Mouse (Mus musculus) cerebellum, adult 8-10 months (tissue): ENCODE measurements around the gene Spata45.
"Not testable (repeated sequence)": the region's sequence is repeated elsewhere in the genome, so short reads cannot be mapped to it uniquely, and the experiment has no call there.

ENCODE experiments used
- DNase-seq: peaks from one replicate; pipeline ENCODE4 v3.0.0; 2022

Spata45 gene

GRCm38 (mm10) chr1:191036554-191037334 is at the start of gene Spata45:
Gene Spata45 (plus strand): TSS chr1:191036639.
- DNase-seq = no peak

DNA sequence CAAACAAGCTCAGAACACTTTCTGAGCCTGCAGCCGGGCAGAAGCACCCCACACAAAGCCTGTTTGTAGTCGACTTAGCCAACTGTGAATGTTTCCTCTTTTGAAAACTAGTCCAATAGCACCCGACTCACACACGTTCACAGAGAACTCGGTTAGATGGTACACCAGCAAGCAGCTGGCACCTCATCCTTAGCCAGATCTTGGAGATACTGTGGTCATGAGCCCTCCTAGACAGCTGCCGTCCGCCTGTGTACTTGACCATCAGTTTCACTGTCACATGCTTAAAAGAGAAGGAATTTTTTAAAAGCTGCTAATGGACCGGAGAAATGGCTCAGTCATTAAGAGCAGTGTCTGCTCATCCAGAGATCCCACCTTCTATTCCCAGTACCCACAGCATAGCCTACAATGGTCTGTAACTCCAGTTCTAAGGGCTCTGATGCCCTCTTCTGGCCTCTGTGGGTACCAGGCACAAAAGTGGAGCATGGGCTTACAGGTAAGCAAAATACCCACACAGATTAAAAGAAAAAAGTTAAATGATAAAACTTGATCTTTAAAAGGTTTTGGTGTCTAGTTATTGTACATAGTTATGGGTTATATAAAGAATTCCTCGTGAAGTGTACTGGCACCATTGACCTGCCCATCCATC is 46.9 kb upstream of the Spata45 start:
- DNase-seq = no peak

DNA sequence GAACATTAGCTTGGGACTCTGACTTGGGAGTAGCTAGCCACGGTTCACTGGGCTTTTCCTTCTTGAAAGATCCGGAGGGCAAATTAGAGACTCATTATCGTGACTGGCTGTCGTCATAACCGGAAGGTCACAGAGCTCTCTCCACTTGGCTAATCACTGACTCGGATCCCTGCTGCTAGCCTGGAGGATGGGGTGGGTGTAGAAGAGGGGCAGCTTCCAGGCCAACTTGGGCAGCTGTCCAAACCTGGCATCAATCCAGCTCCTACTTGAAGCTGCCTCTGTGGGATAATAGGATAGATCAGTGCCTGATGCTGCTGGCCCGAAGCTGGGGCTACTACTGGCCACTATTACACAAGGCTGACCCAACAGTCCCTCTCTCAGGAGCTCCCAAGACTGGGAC is 40.9 kb upstream of the Spata45 start:
- no peak for DNase-seq

DNA sequence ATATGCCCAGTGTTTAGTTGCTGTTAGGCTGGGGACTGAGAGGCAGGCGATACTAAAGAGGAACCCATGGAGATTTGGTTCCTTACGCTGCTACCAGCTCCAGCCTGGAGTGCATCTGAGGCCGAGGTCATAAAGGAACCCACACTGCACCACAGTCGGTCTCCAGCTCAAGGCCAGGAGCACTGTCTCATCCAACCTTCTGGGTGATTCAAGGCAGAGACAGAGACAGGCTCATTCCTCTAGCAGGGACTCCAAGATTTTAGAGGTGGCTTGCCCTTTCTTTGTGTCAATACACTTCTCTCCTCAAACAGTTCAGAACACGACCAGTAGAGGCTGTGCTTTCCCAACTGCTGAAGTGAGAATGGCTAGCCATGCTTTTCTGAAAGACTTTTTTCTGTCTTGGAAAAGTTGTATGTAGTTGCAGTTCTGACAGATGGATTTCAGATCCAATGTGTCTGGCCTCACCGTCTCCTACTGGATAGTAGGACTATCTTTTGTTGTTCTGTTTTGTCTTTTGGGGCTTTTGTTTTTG is 40.0 kb upstream of the Spata45 start:
- DNase-seq = no peak

DNA sequence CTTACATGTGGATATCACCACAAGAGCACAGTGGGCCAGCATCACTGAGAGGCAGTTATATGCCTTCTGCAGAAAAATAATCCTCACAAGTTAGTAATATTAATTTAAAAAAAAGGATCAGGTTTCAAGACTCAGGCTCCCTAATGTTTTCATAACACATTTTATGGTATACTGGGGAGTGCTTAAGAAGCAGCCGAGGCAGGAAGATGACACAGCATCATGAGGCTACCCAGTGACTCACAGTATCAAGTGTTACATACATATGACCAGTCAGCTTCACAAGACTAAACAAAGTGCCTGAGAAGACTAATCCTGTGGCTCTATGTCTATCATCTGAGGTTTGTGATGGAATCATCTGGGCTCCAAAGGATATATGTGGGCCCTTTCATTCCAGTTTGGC is 38.4 kb upstream of the Spata45 start:
- no peak for DNase-seq

DNA sequence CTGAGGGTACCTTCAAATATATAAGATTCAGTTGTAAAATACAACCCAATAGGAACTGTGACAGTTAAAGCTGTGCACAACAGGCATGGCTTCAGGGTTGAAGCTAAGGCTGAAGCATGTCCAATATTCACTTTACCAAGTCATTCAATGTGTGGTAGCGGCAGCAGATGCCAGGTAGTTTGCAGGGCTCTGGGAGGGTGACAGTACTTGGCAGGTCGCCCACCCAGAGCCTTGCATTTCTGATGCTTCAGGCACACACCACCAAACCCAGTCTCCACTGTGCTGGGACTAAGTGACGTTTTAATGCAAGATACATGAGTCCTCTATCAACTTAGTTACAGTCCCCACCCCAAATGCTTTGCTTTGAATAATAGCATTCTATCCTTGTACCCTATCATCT is 35.8 kb upstream of the Spata45 start:
- DNase-seq = no peak

DNA sequence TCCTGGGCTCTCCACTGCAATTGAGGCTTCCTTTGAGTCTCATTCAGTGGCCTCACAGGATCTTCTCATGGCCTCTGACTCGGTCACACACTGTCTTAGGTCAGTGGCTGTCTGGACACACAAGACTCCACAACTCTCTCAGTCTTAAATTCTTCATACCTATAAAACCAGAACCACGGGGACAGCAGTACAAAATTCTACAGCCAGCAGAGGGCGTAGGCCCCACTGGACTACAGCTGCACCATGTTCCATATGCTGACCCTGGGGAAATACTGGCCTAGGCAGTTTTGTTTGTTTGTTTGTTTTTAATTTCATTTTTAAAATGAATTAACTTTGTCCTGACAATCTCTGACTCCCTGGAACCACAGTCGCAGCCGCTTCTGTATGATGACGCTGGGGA is 34.2 kb upstream of the Spata45 start:
- DNase-seq = no peak

GRCm38 (mm10) chr1:191008707-191009106 is 27.7 kb upstream of the Spata45 start:
- no peak for DNase-seq

GRCm38 (mm10) chr1:191014271-191014670 is 22.2 kb upstream of the Spata45 start:
- DNase-seq = no peak

- DNase-seq = no peak
Observed at GRCm38 (mm10) chr1:191019803-191020202, 16.6 kb upstream of the Spata45 start.

GRCm38 (mm10) chr1:191020217-191020924 is 16.1 kb upstream of the Spata45 start:
- no peak for DNase-seq

DNA sequence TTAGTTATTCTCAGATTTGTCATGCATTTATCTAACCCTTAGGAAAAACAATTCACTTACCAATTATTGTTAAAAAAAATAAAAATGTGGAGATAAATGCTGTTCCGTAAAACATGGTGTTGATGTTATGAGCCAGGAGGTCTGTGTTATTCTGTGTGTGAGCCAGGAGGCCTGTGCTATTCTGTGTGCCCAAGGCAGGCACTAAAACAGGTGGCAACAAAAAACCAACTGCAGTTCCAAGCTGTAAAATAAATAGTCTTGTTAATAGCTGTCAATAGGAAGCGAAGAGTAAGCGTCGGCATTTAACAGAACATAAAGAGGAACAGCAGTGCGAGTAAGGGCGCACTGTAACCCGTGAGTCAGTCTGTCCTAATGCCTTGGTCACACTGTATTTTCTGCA is 15.4 kb upstream of the Spata45 start:
- DNase-seq = no peak

GRCm38 (mm10) chr1:191023140-191023539 is 13.3 kb upstream of the Spata45 start:
- no peak for DNase-seq

GRCm38 (mm10) chr1:191023806-191024205 is 12.6 kb upstream of the Spata45 start:
- not testable (repeated sequence) for DNase-seq

- peak; percentile 46 for DNase-seq
Observed at GRCm38 (mm10) chr1:191025016-191026012, 11.1 kb upstream of the Spata45 start.

GRCm38 (mm10) chr1:191026021-191026713 is 10.3 kb upstream of the Spata45 start, which contains the start of gene Flvcr1:
Gene Flvcr1 (minus strand): TSS chr1:191026158.
- peak; percentile 98 for DNase-seq

- DNase-seq = no peak
Observed at GRCm38 (mm10) chr1:191030182-191030581, 6.3 kb upstream of the Spata45 start.

DNA sequence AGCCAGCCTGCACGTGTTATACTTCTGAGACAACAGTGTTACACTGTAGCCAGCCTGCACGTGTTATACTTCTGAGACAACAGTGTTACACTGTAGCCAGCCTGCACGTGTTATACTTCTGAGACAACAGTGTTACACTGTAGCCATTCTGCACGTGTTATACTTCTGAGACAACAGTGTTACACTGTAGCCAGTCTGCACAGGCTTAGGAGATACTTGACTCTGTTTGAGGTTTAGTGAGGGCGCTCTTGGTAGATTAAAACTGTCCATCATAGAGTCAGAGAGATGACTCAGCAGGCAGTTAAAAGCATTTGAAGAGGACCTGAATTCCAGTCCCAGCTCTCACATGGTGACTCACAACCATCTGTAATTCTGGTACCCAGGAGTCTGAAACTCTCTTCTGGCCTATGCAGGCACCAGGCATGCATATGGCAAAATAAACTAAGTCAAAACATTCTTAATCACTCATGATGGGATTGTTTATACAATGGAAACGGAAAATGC is 5.5 kb upstream of the Spata45 start:
- DNase-seq = not testable (repeated sequence)

GRCm38 (mm10) chr1:191035649-191036048 is 790 bp upstream of the Spata45 start:
- DNase-seq = no peak

- no peak for DNase-seq
Observed at GRCm38 (mm10) chr1:191037999-191038398, 1.6 kb downstream of the Spata45 start.

DNA sequence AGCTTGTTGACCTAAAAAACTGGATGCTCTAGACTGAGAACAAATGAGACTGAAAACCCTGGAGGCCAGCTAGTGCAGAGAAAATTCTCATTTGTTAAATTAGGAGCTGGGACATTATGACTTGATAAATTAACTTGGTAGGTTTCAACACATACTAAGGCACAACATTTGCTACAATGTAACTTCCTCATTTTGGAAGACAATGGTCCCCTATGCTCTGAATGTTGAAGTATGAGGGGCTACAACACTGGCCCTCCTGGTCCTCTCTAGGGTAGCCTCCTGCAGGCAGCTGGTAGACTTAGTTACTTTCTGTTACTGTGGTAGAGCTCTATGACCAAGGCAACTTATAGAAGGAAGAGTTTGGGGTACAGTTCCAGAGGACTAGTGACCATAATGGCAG is 4.9 kb downstream of the Spata45 start:
- DNase-seq = no peak
